Mouse (Mus musculus) adrenal gland, adult 18-20 months (tissue): ENCODE data around the gene Klc4. TPM values are rescaled to one million over a fixed set of nuclear protein-coding genes. Genes with fewer than 3 reads are reported as not detected.

Source experiments
- DNase-seq, 2 experiments: peaks; one replicate each; pipeline ENCODE4 v3.0.0; 2021 to 2022; ENCODE audit warnings: low spot score in 2 of 2
- total RNA-seq, 2 experiments: library from RNA; stranded (reverse); gene quantifications; 1 replicate in 1 of 2; 2 replicates in 1 of 2; pipeline ENCODE4 v1.2.3; 2021

Gene Klc4
- total RNA-seq, 2 experiments from 2014 or later = 35.8 to 47.6 TPM

GRCm38 (mm10) chr17:46593124-46593523, 52.7 kb downstream of the Klc4 start:
- DNase-seq = no peak

- no peak for DNase-seq
These were observed 54.4 kb downstream of the Klc4 start for GRCm38 (mm10) chr17:46591406-46591805.

DNA sequence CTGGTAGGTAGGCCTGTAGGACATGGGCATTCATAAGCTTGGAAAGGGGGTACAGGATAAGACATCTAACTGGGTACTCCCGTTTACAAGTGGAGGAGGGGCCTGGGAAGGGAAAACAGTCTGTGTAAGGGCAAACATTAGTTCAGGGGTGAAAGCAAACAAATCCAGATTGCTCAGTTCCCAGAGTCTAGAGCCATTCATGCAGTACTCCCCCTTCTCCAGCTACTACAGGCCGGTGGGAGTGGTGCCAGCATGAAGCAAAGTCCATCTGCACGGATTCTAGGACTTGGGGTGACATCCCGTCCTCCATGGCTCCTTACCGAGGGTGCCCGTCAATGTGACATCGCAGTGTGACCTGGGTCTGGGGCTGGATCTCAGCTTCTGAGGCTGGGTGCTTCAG, 55.4 kb downstream of the Klc4 start:
- DNase-seq = no peak

- no peak for DNase-seq
These were observed 56.0 kb downstream of the Klc4 start for GRCm38 (mm10) chr17:46589635-46590314.

DNA sequence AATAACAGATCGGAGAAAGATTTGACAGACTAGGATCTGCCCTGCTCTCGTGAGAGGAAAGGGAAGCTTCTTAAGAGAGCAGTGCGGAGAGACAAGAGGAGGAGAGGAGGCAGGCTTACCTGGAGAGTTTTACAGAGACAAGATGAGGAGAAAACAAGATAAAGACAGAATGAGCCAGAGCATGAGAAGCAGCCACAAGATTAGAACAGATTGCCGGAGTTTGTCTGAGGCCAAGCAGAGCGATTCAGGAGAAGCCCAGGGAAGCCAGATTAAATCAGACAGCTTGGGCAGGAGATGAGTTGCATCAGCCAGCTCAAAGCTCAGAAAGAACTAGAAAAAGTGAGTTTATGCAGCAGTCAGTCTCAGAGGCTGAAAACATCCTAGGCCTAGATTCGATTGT, 56.9 kb downstream of the Klc4 start:
- no peak for DNase-seq

DNA sequence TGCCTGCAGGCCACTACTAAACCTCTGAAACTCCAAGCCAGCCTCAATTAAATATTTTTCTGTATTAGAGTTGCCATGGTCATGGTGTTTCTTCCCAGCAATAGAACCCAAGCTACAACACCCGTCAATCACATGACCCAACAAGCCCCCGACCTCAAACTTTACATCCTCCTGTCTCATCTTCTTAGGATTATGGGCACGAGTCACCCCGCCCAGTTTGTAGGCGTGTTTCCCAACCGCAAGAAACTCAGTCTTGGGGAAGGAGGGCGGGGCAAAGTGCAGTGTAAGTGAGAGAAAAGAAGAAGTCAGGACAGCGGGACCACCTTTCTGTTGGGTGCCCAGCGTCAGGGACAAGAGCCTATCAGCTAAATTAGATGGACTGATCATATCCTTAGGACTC, 57.6 kb downstream of the Klc4 start:
- DNase-seq = no peak

DNA sequence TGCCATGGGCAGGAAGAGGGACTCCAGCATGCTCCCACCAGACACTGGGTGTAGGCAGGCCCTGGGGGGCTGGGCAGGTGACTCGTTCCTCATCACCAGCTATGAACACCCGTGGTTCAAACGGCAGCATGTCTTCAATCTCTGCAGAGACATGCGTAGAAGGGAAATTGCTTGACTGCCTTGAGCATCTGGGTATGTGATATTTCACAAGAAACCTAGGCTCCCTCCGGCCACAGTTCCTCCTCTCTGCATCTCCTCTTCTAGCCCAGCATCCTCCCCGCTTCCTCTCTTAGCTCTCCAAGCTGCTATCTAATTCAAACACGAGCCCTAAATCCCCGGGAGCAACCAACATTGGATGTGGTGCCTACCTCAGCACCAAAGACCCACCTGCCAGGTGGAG, 59.5 kb downstream of the Klc4 start:
- DNase-seq = no peak

Other genes with a start within 250 kb of the Klc4 start
- under 1 TPM; 0.32 to 0.63 TPM for gene Crip3, start 217.1 kb downstream of the Klc4 start, total RNA-seq
- not detected for gene Slc22a7, start 207.6 kb downstream of the Klc4 start, total RNA-seq
- 1 to 10 TPM in 1 of 2 experiments, under 1 TPM in 1; 0.96 to 1.0 TPM for gene Ttbk1, start 158.3 kb downstream of the Klc4 start, total RNA-seq
- 1 to 10 TPM; 3.2 to 6.0 TPM for gene Dnph1, start 149.3 kb downstream of the Klc4 start, total RNA-seq
- 10 to 100 TPM; 24.8 to 30.1 TPM for gene Cul9, start 99.6 kb downstream of the Klc4 start, total RNA-seq
- gene Srf, start 89.8 kb downstream of the Klc4 start, total RNA-seq = 10 to 100 TPM; 40.8 to 66.6 TPM
- 1 to 10 TPM; 2.7 to 5.8 TPM for gene Ptk7, start 16.5 kb downstream of the Klc4 start, total RNA-seq
- 10 to 100 TPM; 97.8 to 99.8 TPM for gene Mrpl2, start 207 bp upstream of the Klc4 start, total RNA-seq
- gene Cul7, start 4.3 kb upstream of the Klc4 start, total RNA-seq = 10 to 100 TPM; 32.1 to 36.3 TPM
- 10 to 100 TPM; 25.9 to 29.8 TPM for gene Rrp36, start 28.3 kb upstream of the Klc4 start, total RNA-seq
- 100 to 1,000 TPM; 100 to 107 TPM for gene Mea1, start 32.8 kb upstream of the Klc4 start, total RNA-seq
- gene Klhdc3, start 34.9 kb upstream of the Klc4 start, total RNA-seq = 10 to 100 TPM; 47.6 to 69.9 TPM
- gene Ppp2r5d, start 59.1 kb upstream of the Klc4 start, total RNA-seq = 10 to 100 TPM; 40.2 to 46.5 TPM
- gene Pex6, start 65.4 kb upstream of the Klc4 start, total RNA-seq = 10 to 100 TPM; 64.1 to 70.7 TPM
- gene Gnmt, start 83.1 kb upstream of the Klc4 start, total RNA-seq = 1 to 10 TPM; 1.2 to 2.0 TPM
- gene Cnpy3, start 106.2 kb upstream of the Klc4 start, total RNA-seq = 10 to 100 TPM; 44.8 to 55.9 TPM
- not detected for gene Ptcra, start 117.7 kb upstream of the Klc4 start, total RNA-seq
- 10 to 100 TPM; 39.6 to 63.0 TPM for gene 2310039H08Rik, start 126.6 kb upstream of the Klc4 start, total RNA-seq
- 100 to 1,000 TPM in 1 of 2 experiments, 10 to 100 TPM in 1; 93.5 to 103 TPM for gene Rpl7l1, start 136.7 kb upstream of the Klc4 start, total RNA-seq
- gene Bicral, start 212.5 kb upstream of the Klc4 start, total RNA-seq = 10 to 100 TPM; 16.7 to 18.2 TPM
- 10 to 100 TPM; 19.6 to 23.9 TPM for gene Tbcc, start 244.7 kb upstream of the Klc4 start, total RNA-seq